Mouse (Mus musculus) intestine, postnatal 0 days (tissue): ENCODE results near the gene Clec4a4. TPM values are rescaled to one million over a fixed set of nuclear protein-coding genes. Genes with fewer than 3 reads are reported as not detected.

Source experiments
- ATAC-seq: fragments of 200-750 bp; cut with Nextera tagmentation; 2 replicates; pipeline ENCODE4 v1.8.0; 2017; ENCODE audit warnings: mild to moderate bottlenecking, moderate TSS enrichment, moderate library complexity
- H3K27ac ChIP-seq: fragments of 300-500 bp; sonication (generic); 2 replicates; pipeline ENCODE4 v1.5.1; 2014; ENCODE audit warnings: mild to moderate bottlenecking, low read depth, low read length, moderate library complexity
- H3K27me3 ChIP-seq: fragments of 300-500 bp; sonication (generic); replicated peaks from 2 replicates; pipeline ENCODE4 v1.6.1; 2014; ENCODE audit warnings: low read length, mixed read lengths; ENCODE audit not compliant: control insufficient read depth, insufficient read depth
- H3K36me3 ChIP-seq: fragments of 300-500 bp; sonication (generic); 2 replicates; pipeline ENCODE4 v1.6.1; 2014; ENCODE audit warnings: mild to moderate bottlenecking, moderate library complexity; ENCODE audit not compliant: control insufficient read depth, insufficient read depth
- H3K4me1 ChIP-seq: fragments of 300-500 bp; sonication (generic); replicated peaks from 2 replicates; pipeline ENCODE4 v1.6.1; 2014; ENCODE audit warnings: antibody characterized with exemption, low read length, mixed read lengths; ENCODE audit not compliant: control insufficient read depth, insufficient read depth
- H3K4me2 ChIP-seq: fragments of 300-500 bp; sonication (generic); replicated peaks from 2 replicates; pipeline ENCODE4 v1.6.1; 2014; ENCODE audit warnings: low read depth, mild to moderate bottlenecking, moderate library complexity
- H3K4me3 ChIP-seq: fragments of 300-500 bp; sonication (generic); 2 replicates; pipeline ENCODE4 v1.5.1; 2014; ENCODE audit warnings: low read depth, low read length
- H3K9ac ChIP-seq: fragments of 300-500 bp; sonication (generic); 2 replicates; pipeline ENCODE4 v1.6.1; 2014; ENCODE audit warnings: mild to moderate bottlenecking, low read depth, low read length
- H3K9me3 ChIP-seq: fragments of 300-500 bp; sonication (generic); 2 replicates; pipeline ENCODE4 v1.6.1; 2016; ENCODE audit warnings: mixed run types; ENCODE audit not compliant: control insufficient read depth
- CTCF ChIP-seq: sonication (generic); IDR thresholded peaks from 2 replicates; pipeline ENCODE4 v1.5.1; 2016; ENCODE audit warnings: low read depth, mild to moderate bottlenecking, control low read depth, antibody characterized with exemption, moderate library complexity
- WGBS: fragments of 180-500 bp; shearing (Covaris S2); extraction: QIAGEN DNeasy Blood & Tissue Kit; methylation state at CpG from one replicate; pipeline ENCODE4 v1.1.7; 2014; 5-methylcytosine and 5-hydroxymethylcytosine counted together
- polyA plus RNA-seq: library from polyadenylated mRNA; unstranded; fragments of >200 nt; fragmentation: Nextera tagmentation; extraction: Ambion mirVana; gene quantifications from 2 replicates; pipeline ENCODE4 v1.2.1, GENCODE M21; 2015

Clec4a4 gene
- polyA plus RNA-seq, 1 experiment from 2014 or later, result not detected

DNA sequence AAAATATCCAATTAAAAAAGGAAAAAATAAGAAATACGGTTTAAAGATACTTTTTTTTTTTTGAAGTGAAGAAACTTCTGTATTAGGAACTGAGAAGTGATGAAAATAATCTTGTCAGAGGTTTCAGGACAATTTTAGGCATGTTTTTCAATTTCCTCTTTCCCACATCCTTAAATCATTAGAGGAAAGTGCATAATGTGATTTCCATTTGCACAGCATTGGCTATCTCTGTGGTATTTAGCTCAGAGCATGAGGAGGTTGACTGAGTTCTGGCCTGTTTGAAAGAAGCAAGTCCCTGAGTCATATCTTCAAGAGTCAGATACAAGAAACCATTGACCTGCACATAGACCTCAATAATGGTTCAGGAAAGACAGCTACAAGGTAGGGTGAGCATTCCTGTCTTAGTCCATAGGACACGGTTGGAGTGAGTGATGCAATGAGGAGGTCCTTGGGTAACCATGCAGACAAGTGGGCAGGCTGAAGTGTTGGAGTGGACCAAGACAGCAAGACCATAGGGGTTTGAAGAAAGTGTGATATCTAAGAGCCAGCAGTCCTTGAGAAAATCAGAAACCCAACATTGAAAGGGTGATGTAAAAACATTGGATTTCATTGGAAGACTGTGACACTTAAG lies 59.7 kb downstream of the Clec4a4 start, which contains the start of gene Clec4b1:
TSS of gene Clec4b1 (plus strand) at position 221 of the 631 bp plus-strand sequence.
- Histone ChIP-seq H3K9me3 (no peaks in the 10 kb centered on the region), H3K27ac (no peak within 1 kb of the TSS), H3K4me1 (no peaks in the 10 kb centered on the region), H3K36me3 (no peaks in the 10 kb centered on the region), H3K27me3 (no peaks in the 10 kb centered on the region), H3K4me3 (no peak within 1 kb of the TSS), H3K4me2 (no peak within 1 kb of the TSS), H3K9ac (no peak within 1 kb of the TSS)
- 75% methylated on average over 2 of the region's 2 CpGs for WGBS
- TF ChIP-seq CTCF, result no peak
- ATAC-seq, result no peak

Other genes with a start within 250 kb of the Clec4a4 start
- gene Slc2a3, start 188.7 kb upstream of the Clec4a4 start, polyA plus RNA-seq, result 2.9 TPM in 2 replicates
- gene Foxj2, start 170.5 kb upstream of the Clec4a4 start, polyA plus RNA-seq, result 2.8 and 2.9 TPM in 2 replicates
- gene C3ar1, start 134.2 kb upstream of the Clec4a4 start, polyA plus RNA-seq, result 2.1 and 2.2 TPM in 2 replicates
- 45.8 and 48.7 TPM in 2 replicates for gene Necap1, start 115.9 kb upstream of the Clec4a4 start, polyA plus RNA-seq
- gene Clec4a1, start 68.5 kb upstream of the Clec4a4 start, polyA plus RNA-seq, result 1.4 and 1.8 TPM in 2 replicates
- gene Clec4a3, start 37.9 kb upstream of the Clec4a4 start, polyA plus RNA-seq, result 0.78 and 1.0 TPM in 2 replicates
- not detected in 2 replicates for gene Clec4b1, start 59.6 kb downstream of the Clec4a4 start, polyA plus RNA-seq
- gene Clec4a2, start 116.1 kb downstream of the Clec4a4 start, polyA plus RNA-seq, result 5.1 and 5.4 TPM in 2 replicates
- not detected in 2 replicates for gene Clec4b2, start 182.5 kb downstream of the Clec4a4 start, polyA plus RNA-seq
- gene Clec4n, start 239.5 kb downstream of the Clec4a4 start, polyA plus RNA-seq, result 4.7 and 6.4 TPM in 2 replicates